Mouse (Mus musculus) right cerebral cortex, adult 2 months (tissue): ENCODE measurements at regions not wholly inside any gene's neighbourhood (a gene's known extent, or its start where the extent isn't known, plus 50 kb on each side); places are given as distances from the start of the nearest gene placed in this dataset.
A peak's percentile ranks its signal among the peaks of the same experiment; 100 is the strongest.
"Not testable (repeated sequence)": the region's sequence is repeated elsewhere in the genome, so short reads cannot be mapped to it uniquely, and the experiment has no call there.

Source experiments
- DNase-seq, 2 experiments: peaks; one replicate each; pipeline ENCODE4 v3.0.0; 2021 to 2022; ENCODE audit warnings: low spot score in 2 of 2

DNA sequence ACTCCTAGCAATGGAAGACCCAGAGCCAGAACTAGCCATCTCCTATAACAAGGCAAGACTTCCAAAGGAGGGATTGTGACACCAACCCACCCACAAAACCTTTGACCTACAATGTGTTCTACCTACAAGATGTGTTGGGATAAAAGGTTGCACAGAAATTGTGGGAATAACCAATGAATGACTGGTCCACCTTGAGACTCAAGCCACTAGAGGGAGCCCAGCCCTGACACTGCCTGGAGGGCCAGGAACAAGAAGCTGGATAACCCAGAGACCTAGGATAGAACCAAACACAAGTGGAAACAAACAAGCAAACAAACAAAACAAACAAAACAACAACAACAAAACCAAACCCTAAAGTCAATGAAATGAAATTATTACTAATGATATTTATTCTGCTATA is 288.8 kb downstream of the Dchs2 start:
- DNase-seq: peak in 1 of 2 experiments; percentile 4

DNA sequence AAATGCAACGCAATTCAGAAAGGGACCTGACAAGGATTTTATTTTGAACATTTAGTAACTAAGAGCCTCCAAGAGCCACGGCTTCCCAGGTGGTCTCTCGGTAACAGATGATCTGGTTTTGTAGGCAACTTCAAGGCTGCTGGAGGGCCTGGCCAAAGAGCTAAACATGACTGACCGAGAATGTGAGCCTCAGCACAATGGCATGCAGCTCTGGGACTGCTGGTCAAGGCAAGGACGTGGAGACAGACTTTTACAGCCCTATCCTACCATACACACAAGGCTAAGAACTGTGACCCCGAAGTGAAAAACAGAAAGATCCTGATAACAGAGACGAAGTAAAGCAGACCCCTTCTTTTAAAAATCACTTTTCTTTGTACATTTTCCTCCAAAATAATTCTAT is 296.5 kb downstream of the Dchs2 start:
- no peak for DNase-seq

DNA sequence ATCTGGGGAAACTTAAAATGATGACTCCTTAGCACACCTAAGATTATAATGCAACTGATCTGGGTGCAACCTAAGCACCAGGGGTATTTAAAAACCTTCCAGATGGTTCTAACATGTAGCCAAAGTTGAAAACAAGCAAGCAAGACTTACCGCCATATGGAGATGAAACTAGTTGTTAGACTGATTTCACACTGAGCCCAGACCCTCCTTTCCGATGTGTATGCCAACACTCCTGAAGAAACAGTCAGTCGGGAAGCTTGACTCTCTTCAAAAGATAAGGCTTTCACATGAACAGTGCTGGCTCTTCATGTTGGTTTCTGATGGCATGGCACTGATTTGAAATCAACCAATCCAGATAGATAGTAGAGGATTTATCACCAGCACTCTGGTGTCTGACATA is 301.6 kb downstream of the Dchs2 start:
- DNase-seq: no peak

DNA sequence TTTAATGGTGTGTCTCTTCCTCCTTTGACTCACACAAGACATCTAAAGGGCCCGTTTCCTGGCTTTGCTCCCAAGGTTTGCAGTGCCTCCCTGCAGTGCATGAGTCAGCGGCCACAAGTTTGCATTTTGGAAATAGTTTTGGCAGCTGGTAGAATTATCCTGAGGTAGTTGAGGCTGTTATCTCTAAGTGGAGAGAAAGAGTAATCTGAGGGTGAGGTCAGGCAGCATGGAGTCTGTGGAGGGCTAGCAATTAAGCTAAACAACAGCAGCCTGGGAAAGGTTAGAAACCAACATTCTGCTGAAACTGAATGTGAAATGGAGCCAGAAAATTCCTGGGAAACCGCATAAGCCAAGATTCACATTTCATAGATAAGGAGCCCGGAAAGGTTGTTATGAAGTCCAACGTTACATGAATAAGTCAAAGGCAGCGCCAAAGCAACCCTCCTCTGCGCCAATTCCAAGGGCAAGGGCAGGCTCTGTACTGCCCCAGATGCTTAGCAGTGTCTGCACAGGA is 318.5 kb downstream of the Dchs2 start:
- peak; percentile 19 to 34 for DNase-seq

DNA sequence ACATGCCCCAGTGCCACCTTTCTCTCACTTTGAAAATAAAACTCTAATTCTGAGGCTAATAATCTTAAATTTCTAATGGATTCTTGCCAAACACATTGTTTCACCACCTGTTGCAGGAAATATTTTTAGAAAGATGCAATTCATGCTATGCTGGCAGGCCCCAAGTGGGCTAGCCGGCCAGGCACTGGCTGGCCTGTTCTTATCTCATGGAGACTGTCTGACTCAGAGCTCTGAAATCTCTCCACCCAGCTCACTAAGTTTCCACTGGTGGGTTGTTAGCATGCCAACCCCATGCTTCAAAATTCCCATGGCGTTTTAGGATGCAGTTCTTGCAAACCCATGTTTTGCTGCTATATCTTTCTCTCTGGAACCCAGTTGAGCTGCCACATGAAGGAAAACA is 315.5 kb upstream of the Sfrp2 start:
- DNase-seq: no peak

DNA sequence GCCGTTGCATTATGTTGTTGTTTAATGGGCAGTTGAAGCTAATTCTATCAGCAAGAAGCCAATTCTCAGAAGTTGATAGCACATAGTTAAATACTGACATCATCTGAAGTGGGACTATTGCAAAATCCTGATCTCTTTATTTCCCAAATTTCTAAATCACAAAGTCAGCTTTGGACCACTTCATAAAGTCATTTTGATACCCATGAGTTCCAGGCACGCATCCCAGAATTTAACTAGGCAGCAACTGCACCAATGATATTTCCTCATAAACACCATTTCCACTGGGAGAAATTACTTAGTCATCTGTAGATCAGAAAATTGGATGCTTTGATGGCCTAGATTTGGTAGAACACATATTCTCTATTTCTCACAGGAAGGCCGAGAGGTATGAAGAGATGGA is 314.8 kb upstream of the Sfrp2 start:
- no peak for DNase-seq

DNA sequence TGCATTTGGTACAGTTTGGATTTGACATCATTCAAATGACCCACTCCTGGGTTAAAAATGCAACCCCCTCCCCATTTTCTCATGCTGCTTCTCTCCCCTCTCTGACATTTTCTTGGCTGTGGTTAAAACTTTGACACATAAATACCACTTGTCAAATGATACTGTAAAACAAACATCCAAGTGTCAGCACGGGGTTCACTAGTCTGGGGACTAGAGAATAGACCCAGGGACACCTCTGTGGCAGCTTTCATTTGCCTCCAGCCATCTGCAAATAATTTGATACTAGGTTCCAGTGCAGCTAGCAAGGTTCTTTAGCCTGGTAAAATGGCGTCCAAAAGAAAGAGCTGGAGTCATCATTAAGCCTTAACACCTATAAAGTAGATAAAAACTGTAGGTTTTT is 312.7 kb upstream of the Sfrp2 start:
- no peak for DNase-seq

DNA sequence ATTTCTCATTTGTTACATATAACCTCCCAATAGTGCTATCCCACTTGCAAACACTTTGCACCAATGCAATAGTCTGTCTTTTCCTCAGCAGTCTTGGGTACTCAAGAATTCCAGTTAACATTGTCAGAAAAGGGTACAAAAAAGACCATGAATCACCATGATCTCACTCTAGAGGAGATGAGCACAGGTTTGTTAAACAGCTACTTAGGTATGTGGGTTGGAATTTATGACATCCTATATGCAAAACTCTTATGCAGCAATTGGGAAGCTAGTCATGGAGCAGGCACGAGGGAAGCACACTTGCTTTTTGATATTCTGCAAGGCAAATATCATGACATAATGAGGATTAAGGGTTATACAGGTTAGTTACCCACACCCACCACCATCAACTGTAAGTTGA is 307.7 kb upstream of the Sfrp2 start:
- DNase-seq: no peak

DNA sequence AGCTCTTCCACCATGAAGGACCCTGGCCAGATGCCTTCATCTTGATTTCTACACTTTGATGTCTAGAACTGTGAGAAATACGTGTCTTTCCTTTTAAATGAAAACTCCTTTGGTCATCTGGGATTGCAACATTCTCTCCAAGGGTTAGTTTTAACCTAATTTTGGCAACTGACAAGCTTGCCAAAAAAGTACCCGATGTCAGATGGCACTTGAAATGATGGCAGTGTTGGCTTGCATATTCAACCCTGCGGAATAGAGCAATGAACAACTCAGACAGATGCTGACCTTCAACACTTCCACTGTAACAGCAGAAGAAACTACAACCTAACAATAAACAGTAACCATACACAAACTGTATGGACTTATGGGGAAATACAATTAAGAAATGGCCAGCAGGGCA is 286.9 kb upstream of the Sfrp2 start:
- DNase-seq: no peak

DNA sequence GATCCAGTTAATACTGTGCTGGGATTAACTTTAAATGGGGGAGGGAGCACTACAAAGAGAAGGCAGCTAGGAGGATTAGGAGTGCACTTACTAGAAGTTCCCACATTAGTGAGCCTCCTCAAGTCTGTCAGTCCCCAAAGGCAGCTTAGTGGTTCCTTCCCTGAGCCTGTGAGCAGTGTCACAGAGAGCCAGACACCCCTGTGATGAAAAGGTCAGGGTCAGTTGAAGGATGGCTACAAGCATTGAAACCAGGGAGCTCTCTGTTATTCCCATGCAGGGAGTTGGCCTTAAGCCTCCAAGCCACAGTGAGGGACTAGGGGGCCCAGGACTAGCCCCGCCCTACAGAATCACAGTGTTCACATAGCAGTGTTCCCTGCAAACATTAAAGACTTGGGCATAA is 285.9 kb upstream of the Sfrp2 start:
- no peak for DNase-seq

DNA sequence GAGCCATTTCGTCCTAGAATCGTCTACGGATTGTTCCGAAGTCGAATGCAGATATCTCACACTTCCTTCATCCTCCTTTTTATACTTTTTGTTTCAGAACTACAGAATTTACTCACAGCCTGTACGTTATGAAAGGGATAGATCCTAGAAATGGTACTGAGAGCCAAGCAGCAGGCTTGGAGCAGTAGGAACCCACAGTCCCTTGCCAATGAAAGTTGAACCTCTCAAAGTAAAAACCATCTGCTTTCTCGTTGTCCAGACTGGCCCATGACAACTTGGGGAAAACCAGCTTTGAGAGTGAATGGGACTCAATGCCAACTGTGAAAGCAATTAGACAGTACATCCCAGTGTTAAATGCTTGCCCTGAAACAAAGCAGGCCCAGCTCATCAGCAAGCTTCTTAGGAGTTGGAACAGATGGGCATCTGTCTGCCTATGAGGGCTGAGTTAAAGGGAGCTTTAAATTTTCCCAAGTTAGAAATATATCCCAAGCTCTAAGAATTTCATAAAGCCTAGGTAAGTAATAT is 279.9 kb upstream of the Sfrp2 start:
- DNase-seq: no peak

DNA sequence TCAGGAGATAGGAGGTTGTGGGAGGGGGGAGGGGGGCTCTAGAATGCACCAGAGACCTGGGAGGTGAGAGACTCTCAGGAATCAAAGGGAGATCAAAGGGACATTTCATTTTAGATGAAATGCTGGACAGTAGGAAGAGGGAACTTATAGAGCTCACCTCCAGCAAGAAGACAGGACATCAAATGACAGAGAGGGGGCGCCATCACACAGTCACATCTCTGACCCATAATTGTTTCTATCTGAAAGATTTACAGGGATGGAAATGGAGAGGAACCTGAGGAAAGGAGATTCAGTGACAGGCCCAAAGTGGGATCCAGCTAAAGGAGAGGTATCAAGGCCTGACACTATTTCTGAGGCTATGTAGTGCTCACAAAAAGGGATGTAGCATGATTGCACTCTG is 270.5 kb upstream of the Sfrp2 start:
- DNase-seq: peak in 1 of 2 experiments; percentile 4

DNA sequence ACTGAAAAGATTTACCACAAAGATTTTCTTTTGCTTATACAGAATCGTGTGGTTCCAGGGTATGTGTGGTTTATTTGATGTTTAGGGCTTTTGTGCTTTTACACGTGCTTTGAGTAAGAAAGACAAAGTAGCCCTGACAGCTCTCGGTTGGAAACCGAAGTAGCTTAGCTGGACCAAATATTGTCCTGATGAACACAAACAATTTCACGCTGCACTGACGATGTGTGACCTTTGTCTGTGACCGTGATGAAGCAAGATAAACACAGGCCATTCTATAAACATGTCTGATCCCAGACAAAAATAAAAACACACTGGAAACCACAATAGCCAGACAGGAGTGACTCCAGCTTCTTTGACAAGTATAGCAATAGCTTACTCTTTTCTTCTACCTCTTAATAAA is 262.2 kb upstream of the Sfrp2 start:
- no peak for DNase-seq

DNA sequence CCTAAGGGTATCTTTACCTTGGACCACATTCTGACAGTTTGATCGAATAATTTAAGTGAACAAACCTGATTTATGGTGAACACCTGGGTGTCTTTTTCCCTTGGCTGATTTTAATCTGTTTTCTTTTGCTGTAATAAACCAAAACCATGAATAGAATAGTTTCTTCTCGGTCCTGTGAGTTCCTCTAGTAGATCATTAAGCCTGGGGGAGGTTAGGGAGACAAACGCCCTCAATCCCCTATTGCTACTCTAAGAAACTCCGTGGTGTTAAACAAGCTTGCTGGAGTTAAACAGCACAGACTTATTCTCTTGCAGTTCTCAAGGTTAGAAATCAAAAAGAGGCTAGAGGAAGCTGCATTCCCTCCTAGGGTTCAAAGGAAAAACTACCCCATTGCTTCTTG is 249.5 kb upstream of the Sfrp2 start:
- no peak for DNase-seq

DNA sequence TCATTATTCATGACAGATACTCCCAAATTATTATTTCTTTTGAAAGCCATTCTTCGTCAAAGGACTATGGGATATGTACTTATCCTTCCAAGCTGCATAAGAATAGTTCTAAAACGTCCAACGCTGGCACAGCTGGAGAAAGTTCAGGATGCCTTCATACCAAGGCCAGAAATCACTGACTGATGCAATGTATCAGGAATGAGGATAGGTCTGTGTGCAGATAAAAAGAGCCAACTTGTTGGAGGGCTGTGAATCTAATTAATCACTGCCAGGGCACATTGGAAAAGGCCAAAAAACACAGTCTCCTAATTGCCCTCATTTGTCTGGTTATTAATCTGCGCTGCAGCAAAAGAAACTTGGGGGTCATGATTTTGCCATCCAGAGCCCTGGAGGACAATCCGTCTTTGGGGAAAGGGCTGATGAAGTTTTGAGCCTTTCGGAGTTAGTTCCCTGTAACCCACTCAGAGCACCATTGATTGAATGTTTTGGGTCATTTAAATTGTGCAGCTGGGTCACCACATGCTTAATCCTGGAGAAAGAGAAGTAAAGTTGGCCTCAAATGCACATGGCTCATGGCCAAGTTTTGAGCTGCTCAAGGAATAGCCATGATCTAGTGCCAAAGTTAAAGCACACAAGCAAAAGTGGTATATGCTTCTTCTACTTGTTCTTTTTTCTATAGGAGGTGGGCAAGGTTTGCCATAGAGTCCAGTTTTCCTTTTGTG is 248.0 kb upstream of the Sfrp2 start:
- DNase-seq: no peak

DNA sequence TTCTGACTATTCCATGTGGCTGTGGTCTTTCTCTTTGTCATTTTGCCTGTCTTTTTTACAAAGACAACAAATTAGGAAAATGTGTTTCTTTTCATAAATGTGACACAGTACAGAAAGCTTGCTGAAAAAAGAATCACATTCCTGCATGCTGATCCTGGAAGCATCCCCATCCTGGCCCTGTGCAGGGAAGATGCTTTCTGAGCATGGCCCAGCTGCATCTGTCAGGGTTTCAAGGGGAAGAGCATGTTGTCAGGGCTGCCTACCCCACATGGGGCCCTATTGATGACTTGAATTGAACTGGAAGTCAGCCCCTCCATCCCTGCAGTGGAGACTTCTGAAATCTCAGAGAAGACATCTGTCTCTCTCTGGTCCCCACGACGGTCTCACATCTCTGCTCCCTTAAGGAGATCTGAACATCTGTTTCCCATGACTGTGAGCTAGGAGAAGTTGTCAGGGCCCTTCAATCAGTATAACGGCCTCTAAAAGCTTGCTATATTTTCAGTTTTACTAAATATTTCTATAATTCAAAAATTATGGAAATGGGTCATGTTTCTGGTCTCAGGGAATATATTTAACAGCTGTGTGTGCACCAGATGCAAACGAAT is 235.8 kb upstream of the Sfrp2 start:
- no peak for DNase-seq

DNA sequence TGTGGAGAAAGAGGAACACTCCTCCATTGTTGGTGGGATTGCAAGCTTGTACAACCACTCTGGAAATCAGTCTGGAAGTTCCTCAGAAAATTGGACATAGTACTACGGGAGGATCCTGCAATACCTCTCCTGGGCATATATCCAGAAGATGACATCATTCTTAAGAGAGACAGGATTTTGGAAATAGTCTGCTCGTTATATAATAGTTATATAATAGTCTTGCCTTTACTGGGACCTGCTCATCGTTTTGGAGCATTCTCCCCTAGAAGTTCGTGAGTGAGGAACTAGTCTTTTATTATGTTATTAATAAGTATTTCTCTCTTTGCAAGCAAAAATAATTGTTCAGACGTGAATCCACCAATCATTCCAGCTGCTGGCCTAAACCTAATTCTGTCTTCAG is 229.5 kb upstream of the Sfrp2 start:
- DNase-seq: not testable (repeated sequence)

DNA sequence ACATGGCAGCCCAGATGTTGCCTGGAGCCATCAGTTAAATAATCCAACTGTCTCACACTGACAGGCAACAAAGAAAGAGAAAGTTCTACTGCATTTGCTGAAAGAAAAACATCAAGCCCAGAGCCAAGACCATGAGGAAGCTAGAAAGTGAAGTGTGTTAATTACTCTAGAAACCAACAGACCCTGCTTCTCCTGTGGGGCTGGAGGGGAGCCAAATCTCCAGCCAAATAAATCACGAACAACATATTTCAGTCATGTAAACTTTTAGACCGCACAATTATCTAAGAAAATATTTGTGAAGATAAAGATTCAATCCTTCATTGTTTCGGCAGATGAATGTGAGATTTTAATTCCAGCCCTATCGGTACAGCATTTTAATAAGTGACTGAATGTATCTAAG is 228.9 kb upstream of the Sfrp2 start:
- no peak for DNase-seq

DNA sequence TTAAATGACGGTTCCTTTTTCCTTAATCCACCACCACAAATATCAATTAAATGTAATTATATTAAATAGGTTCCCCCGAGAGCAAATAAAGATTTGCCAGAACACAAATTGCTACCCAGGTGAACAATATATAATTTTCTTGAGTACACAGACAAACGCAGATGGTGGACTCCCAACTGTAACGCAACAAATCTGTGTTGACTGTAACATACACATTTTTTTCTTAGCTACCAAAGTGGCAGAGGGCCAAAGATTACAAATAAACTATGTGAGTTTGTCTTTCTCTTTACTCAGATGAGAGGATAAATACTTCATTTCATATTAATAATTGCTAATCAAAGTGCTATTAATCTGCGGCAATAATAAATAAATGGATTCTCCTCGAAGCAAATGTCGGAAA is 228.4 kb upstream of the Sfrp2 start:
- DNase-seq: no peak

DNA sequence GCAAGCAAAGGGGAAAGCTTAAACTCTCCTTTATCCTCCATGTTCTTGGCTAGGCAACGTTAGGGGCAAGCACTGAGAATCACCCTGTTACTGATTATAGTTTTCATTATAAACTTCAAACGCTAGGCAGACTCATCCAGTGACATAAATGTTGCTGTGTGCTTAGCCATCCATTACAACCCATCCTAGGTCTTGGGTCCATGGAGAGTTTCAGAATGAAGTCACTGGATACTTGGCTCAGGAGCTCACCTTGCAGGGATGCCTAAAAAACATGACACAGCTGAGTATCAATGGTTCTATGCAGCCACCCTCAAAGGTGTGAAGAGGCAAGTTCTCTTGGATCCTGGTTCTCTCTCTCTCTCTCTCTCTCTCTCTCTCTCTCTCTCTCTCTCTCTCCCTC is 227.2 kb upstream of the Sfrp2 start:
- no peak for DNase-seq

DNA sequence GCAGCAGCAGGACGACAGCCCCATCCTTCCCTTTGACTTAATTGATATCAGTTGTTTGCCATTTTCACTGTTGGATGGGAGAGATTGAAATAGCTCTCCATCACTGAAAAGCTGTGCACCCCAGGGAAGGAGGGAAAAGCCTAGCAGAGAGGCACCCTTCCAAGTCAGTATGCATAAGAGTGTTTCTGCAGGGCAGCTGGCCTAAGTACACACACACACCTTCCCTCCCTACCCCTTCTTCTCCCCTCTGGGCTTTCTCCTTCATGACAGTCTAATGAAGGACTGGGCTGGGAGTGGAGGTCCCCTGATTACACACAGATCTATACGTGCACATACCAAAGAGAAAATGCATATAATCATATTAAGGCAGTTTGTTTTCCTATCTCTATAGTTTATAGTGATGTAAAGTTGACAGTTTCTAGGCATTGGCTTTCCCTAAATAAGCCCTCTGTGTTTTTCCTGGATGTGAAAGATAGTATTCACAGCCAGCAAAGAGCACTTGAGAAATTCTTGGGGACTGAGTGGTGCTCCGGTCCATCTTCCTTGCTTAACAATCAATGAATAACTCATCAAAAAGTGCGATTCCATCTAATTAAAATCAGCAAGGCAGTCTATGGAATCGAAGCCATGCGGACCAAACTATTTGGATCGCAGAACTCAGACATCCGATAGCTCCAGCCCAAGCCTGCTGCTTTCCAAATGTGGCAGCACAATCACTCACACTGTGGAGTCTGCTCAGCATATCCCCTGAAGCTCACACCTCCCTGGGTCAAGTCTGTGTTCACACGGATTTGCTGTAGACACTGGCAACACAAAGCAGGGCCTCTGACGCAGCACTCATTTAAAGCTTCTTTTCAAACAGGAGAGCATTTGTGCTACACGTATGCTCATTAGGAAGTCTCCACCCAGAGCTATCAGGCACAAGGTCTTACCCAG is 224.9 kb upstream of the Sfrp2 start:
- DNase-seq: no peak

DNA sequence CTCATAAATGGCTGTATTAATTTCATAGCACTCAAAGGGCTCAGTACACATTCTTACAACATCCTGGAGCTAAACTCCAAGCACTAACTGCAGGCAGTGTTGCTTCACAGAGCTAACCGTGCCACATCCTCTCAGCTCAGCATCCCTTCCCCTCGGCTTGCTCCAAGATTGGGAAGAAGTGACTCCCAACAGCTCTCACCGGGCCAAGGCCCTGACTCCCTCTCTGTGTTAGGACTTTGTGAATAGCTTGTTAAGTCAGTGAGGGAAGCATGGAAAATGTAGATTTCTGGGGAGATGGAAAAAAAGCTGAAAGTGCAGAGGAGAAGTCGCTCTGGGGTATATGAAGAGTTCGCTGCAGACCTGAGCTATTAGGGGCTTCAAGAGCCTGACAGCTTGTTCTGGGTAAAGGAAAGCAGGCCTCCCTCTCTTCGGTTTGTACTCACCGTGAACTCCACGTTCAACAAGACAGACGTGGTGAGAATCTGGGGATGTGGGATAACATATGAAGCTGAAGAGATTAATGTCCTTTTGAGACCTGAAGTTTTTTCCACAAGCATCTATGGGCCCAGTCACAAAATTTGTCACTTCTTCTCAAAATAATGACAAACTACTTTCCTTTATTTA is 213.5 kb upstream of the Sfrp2 start:
- no peak for DNase-seq
